Mouse (Mus musculus): ENCODE results near the gene Necap2.

DNA sequence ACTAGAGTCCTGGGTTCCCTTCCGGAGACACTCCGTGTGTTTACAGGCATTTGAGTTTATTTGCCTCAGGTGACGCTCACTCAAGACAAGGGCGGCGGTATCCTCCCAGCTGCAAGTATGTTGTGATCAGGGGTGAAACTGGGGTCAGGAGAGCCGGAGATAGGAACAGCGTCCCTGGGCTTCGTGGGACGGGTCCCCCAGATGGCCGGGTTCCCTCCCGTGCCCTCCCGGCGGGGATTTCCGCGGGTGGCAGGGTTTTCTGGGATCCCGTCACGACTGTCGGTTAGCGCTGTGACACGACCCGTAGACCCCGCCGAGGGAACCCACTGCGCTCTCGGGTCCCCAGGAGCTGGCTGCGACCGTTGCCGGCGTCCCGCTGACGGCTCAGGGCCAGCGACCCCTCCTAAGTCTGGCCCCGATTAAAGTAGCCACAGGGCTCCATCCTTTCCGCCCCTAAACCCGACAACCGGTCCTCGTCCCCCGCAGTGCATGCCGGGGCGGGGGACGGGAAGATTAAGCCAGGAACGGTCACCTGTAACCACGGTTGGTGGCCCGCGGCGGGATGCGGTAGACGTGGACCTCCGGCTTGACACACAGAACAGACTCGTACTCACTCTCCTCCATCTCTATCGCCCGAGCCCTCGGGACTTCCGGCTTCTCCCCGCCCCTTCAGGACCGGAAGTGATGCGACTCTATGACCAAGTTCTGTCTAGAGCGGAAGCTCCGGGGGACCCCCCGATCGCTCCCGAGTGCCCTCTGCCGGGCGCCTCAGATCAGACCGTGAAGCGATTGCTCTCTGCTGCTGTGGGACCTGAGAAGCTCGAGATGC, at the start of gene Necap2:
- TF ChIP-seq POLR2A (IDR thresholded peaks at IDR 0.05; ENCODE audit: borderline replicate concordance, extremely low read depth, insufficient read depth, insufficient read length, poor library complexity, severe bottlenecking) (peak; percentile 92; the same call in 1 of the 2 replicates), CTCF (IDR thresholded peaks at IDR 0.05; ENCODE audit: borderline replicate concordance, extremely low read depth, insufficient read depth, insufficient read length) (peak; percentile 86)
